Mouse (Mus musculus) midbrain, embryonic 13.5 days (tissue): ENCODE data around the gene Atp2c1. TPM values are rescaled to one million over a fixed set of nuclear protein-coding genes. Genes with fewer than 3 reads are reported as not detected.
A peak's percentile ranks its signal among the peaks of the same experiment; 100 is the strongest.

Source experiments
- ATAC-seq: fragments of 200-750 bp; cut with Nextera tagmentation; 2 replicates; pipeline ENCODE4 v1.8.0; 2017; ENCODE audit warnings: mild to moderate bottlenecking, moderate TSS enrichment, moderate library complexity
- H3K27ac ChIP-seq: fragments of 300-500 bp; sonication (generic); 2 replicates; pipeline ENCODE4 v1.5.1; 2015; ENCODE audit warnings: inconsistent platforms, mild to moderate bottlenecking, moderate library complexity
- H3K27me3 ChIP-seq: fragments of 300-500 bp; sonication (generic); 2 replicates; pipeline ENCODE4 v1.6.1; 2015; ENCODE audit warnings: mild to moderate bottlenecking, inconsistent platforms
- H3K36me3 ChIP-seq: fragments of 300-500 bp; sonication (generic); 2 replicates; pipeline ENCODE4 v1.6.1; 2015; ENCODE audit warnings: mild to moderate bottlenecking, inconsistent platforms
- H3K4me1 ChIP-seq: fragments of 300-500 bp; sonication (generic); replicated peaks from 2 replicates; pipeline ENCODE4 v1.6.1; 2015; ENCODE audit warnings: inconsistent platforms
- H3K4me2 ChIP-seq: fragments of 300-500 bp; sonication (generic); replicated peaks from 2 replicates; pipeline ENCODE4 v1.6.1; 2015; ENCODE audit warnings: moderate library complexity, mild to moderate bottlenecking, inconsistent platforms
- H3K4me3 ChIP-seq: fragments of 300-500 bp; sonication (generic); replicated peaks from 2 replicates; pipeline ENCODE4 v1.5.1; 2015; ENCODE audit warnings: mild to moderate bottlenecking, inconsistent platforms
- H3K9ac ChIP-seq: fragments of 300-500 bp; sonication (generic); replicated peaks from 2 replicates; pipeline ENCODE4 v1.6.1; 2015; ENCODE audit warnings: mild to moderate bottlenecking, inconsistent platforms
- H3K9me3 ChIP-seq: fragments of 300-500 bp; sonication (generic); 2 replicates; pipeline ENCODE4 v1.6.1; 2016; ENCODE audit warnings: mild to moderate bottlenecking, inconsistent platforms
- WGBS: fragments of 180-500 bp; shearing (Covaris S2); methylation state at CpG from one replicate; pipeline ENCODE4 v1.1.7; 2015; 5-methylcytosine and 5-hydroxymethylcytosine counted together
- polyA plus RNA-seq: library from polyadenylated mRNA; unstranded; fragments of >200 nt; fragmentation: Nextera tagmentation; extraction: Ambion mirVana; gene quantifications from 2 replicates; pipeline ENCODE4 v1.2.1, GENCODE M21; 2015

Atp2c1 gene
- polyA plus RNA-seq, 1 experiment from 2014 or later, result 89.0 TPM

GRCm38 (mm10) chr9:105387403-105387802 is 139.7 kb downstream of the Atp2c1 start:
- Histone ChIP-seq H3K9me3 (no peaks in the 10 kb centered on the region), H3K4me1 (no peaks in the 10 kb centered on the region), H3K27ac (no peak overlapping the region), H3K4me2 (no peak overlapping the region), H3K4me3 (no peak overlapping the region), H3K9ac (no peak overlapping the region), H3K27me3 (no peaks in the 10 kb centered on the region), H3K36me3 (no peaks in the 10 kb centered on the region)
- ATAC-seq, result no peak
- WGBS, result 84% methylated on average over 5 of the region's 5 CpGs

DNA sequence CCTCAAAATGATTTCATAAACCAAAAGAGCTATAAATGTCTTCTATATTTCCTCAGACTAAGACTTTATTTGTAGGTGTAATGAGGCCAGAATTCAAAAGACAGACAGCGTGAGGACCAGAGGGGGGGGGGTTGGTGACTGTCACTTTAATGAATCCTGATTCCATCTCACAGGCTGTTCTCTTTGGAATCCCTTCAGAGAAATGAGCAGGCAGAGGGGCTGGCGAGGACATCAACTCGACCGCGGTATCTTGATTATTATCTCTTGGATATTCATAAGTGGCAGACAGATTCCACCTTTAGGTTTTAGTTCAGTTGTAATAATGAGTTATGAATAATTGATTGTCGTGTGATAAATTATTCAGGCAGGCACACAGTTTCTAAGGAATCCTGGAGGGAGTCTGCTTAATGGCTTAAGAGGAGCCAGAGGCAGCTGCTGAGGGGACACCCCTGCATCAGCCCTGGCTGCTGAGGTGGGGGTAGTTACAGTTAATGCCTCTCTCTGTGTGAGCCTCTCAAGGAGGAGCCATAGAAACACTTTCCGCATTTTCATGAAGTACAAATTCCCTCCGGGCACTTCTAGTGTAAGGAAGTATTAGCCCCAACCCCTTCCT is 147.5 kb downstream of the Atp2c1 start:
- WGBS, result 34% methylated on average over 8 of the region's 8 CpGs
- Histone ChIP-seq H3K36me3 (no peaks in the 10 kb centered on the region), H3K4me1 (peaks cover 38% of the 10 kb centered on the region), H3K9ac (no peak overlapping the region), H3K9me3 (no peaks in the 10 kb centered on the region), H3K27ac (peak overlapping the region; percentile 35), H3K27me3 (no peaks in the 10 kb centered on the region), H3K4me3 (no peak overlapping the region), H3K4me2 (no peak overlapping the region)
- ATAC-seq, result peak; percentile 98

- no peak overlapping the region for H3K4me2 ChIP-seq
- H3K4me1 ChIP-seq, result peaks cover 38% of the 10 kb centered on the region
- no peak overlapping the region for H3K4me3 ChIP-seq
- H3K27ac ChIP-seq, result peak overlapping the region; percentile 30; the same call in 1 of the 2 replicates
- no peak for ATAC-seq
- WGBS, result 62% methylated on average over 3 of the region's 3 CpGs
- H3K36me3 ChIP-seq, result no peaks in the 10 kb centered on the region
- no peak overlapping the region for H3K9ac ChIP-seq
- no peaks in the 10 kb centered on the region for H3K27me3 ChIP-seq
- H3K9me3 ChIP-seq, result no peaks in the 10 kb centered on the region
Observed at GRCm38 (mm10) chr9:105377622-105378021, 149.5 kb downstream of the Atp2c1 start.

DNA sequence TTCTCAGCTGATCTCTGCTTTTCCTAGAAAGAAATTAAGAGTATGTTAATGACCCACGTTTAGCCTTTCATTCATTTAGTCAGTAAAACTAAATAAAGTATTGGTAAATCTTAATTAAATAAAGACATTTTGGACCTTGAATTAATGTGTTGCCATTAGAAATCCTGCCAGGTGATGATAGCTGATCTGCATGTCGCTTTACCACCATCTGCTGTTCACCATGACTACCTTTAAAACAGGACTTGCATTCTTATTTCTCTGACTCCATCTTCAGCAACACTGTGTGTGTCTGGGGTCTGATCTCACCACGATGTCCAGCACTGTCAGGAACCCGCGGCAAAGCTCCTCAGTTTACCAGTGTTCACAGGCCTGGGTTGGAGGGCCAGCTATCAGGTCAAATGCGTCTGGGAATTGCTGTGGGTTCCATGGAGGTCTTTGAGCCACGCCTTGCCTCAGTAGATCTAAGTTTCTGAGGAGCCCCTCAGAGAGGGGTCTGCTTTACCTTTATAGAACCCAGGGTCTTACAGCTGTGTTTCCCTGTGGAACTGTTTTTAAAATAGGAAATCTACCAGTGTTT is 150.1 kb downstream of the Atp2c1 start:
- Histone ChIP-seq H3K27me3 (no peaks in the 10 kb centered on the region), H3K27ac (no peak overlapping the region), H3K4me3 (no peak overlapping the region), H3K36me3 (no peaks in the 10 kb centered on the region), H3K9ac (no peak overlapping the region), H3K4me1 (peaks cover 38% of the 10 kb centered on the region), H3K4me2 (no peak overlapping the region), H3K9me3 (no peaks in the 10 kb centered on the region)
- ATAC-seq, result no peak
- 83% methylated on average over 7 of the region's 7 CpGs for WGBS

DNA sequence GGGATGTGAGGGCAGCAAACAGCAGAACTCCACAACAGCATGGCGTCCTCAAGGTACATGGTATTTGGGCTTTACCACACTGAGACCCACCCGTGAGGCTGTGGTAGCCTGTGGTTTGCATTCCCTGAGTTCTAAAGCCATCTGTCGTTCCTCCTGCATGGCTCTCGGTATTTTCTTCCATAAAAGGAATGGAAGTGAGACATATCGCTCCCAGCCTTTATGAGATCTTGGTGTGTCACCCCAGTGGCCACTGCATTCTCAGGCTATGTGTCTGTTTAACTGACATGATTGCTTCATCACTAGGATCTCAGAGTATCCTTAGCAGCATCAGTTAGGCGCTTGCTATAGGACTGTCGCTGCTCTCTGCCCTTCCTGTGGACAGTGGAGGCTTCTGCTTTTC is 150.7 kb downstream of the Atp2c1 start:
- 79% methylated on average over 7 of the region's 7 CpGs for WGBS
- no peak overlapping the region for H3K27ac ChIP-seq
- ATAC-seq, result no peak
- H3K4me3 ChIP-seq, result no peak overlapping the region
- H3K36me3 ChIP-seq, result no peaks in the 10 kb centered on the region
- H3K4me2 ChIP-seq, result no peak overlapping the region
- no peaks in the 10 kb centered on the region for H3K27me3 ChIP-seq
- peaks cover 38% of the 10 kb centered on the region for H3K4me1 ChIP-seq
- no peak overlapping the region for H3K9ac ChIP-seq
- no peaks in the 10 kb centered on the region for H3K9me3 ChIP-seq

GRCm38 (mm10) chr9:105374361-105374760 is 152.8 kb downstream of the Atp2c1 start:
- Histone ChIP-seq H3K9ac (no peak overlapping the region), H3K4me2 (no peak overlapping the region), H3K4me3 (no peak overlapping the region), H3K9me3 (no peaks in the 10 kb centered on the region), H3K27ac (no peak overlapping the region), H3K36me3 (no peaks in the 10 kb centered on the region), H3K27me3 (no peaks in the 10 kb centered on the region), H3K4me1 (peaks cover 23% of the 10 kb centered on the region)
- WGBS, result 61% methylated on average over 5 of the region's 5 CpGs
- ATAC-seq, result no peak

GRCm38 (mm10) chr9:105368605-105369004 is 158.5 kb downstream of the Atp2c1 start:
- H3K4me2 ChIP-seq, result no peak overlapping the region
- no peaks in the 10 kb centered on the region for H3K4me1 ChIP-seq
- H3K4me3 ChIP-seq, result no peak overlapping the region
- no peaks in the 10 kb centered on the region for H3K36me3 ChIP-seq
- 90% methylated on average over 3 of the region's 3 CpGs for WGBS
- H3K27ac ChIP-seq, result no peak overlapping the region
- no peak overlapping the region for H3K9ac ChIP-seq
- ATAC-seq, result no peak
- H3K9me3 ChIP-seq, result no peaks in the 10 kb centered on the region
- H3K27me3 ChIP-seq, result no peaks in the 10 kb centered on the region

DNA sequence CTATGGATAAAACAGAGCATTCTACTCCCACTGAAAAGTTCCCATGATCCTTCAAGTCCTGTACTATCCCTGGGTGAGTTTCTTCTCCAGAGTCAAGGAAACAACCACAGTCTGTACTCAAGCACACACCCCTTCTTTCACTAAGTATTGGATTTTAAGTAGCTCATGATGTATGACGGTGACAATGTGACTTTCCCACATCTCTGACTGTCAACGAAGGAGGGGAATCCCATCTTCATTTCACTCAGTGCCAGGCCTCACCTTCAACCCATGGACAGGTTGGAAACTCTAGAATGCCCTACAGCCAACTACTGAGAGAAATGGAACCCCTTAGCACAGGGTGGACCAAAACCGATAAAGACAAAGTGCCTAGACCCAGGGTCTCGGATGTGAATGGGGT is 160.9 kb downstream of the Atp2c1 start:
- H3K4me3 ChIP-seq, result no peak overlapping the region
- H3K27me3 ChIP-seq, result no peaks in the 10 kb centered on the region
- H3K36me3 ChIP-seq, result no peaks in the 10 kb centered on the region
- WGBS, result 91% methylated on average over 4 of the region's 4 CpGs
- no peak overlapping the region for H3K9ac ChIP-seq
- no peak for ATAC-seq
- no peaks in the 10 kb centered on the region for H3K4me1 ChIP-seq
- no peak overlapping the region for H3K27ac ChIP-seq
- no peaks in the 10 kb centered on the region for H3K9me3 ChIP-seq
- no peak overlapping the region for H3K4me2 ChIP-seq

GRCm38 (mm10) chr9:105363520-105364231 is 163.4 kb downstream of the Atp2c1 start:
- Histone ChIP-seq H3K36me3 (no peaks in the 10 kb centered on the region), H3K27me3 (no peaks in the 10 kb centered on the region), H3K4me1 (no peaks in the 10 kb centered on the region), H3K4me3 (no peak overlapping the region), H3K9me3 (no peaks in the 10 kb centered on the region), H3K27ac (no peak overlapping the region), H3K9ac (no peak overlapping the region), H3K4me2 (no peak overlapping the region)
- ATAC-seq, result no peak
- 77% methylated on average over 5 of the region's 5 CpGs for WGBS

DNA sequence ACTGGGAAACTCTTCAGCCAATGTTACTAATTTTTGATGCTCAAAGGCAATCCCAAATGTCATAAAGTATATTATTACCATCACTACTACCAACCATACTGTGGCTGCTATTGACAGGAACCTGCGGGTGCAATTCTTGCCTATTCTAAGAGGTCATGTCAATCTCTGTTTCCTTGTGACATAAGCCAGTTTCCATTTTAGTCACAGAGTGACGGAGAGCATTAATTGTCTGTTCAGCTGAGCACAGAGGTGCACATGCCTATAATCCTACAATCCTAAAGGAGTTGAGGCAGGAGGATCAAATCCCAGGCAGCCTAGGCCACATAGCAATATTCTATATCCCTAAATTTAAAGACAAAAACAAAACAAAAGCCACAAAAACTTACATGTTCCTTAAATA is 164.9 kb downstream of the Atp2c1 start:
- WGBS, result 70% methylated on average over 2 of the region's 2 CpGs
- Histone ChIP-seq H3K4me1 (no peaks in the 10 kb centered on the region), H3K4me3 (no peak overlapping the region), H3K4me2 (no peak overlapping the region), H3K27me3 (no peaks in the 10 kb centered on the region), H3K9ac (no peak overlapping the region), H3K27ac (no peak overlapping the region), H3K9me3 (no peaks in the 10 kb centered on the region), H3K36me3 (no peaks in the 10 kb centered on the region)
- ATAC-seq, result no peak
